Mouse (Mus musculus) liver, embryonic 15.5 days (tissue): ENCODE measurements around the gene Apbb1ip. TPM values are rescaled to one million over a fixed set of nuclear protein-coding genes. Genes with fewer than 3 reads are reported as not detected.
A peak's percentile ranks its signal among the peaks of the same experiment; 100 is the strongest.

ENCODE experiments used
- ATAC-seq: fragments of 200-750 bp; cut with Nextera tagmentation; 2 replicates; pipeline ENCODE4 v1.8.0; 2017; ENCODE audit warnings: moderate number of reproducible peaks, mild to moderate bottlenecking, moderate library complexity; ENCODE audit not compliant: insufficient read depth
- H3K27ac ChIP-seq: fragments of 300-500 bp; sonication (generic); replicated peaks from 2 replicates; pipeline ENCODE4 v1.5.1; 2015; ENCODE audit warnings: mild to moderate bottlenecking, inconsistent platforms
- H3K27me3 ChIP-seq: fragments of 300-500 bp; sonication (generic); 2 replicates; pipeline ENCODE4 v1.6.1; 2015; ENCODE audit warnings: mild to moderate bottlenecking, inconsistent platforms
- H3K36me3 ChIP-seq: fragments of 300-500 bp; sonication (generic); replicated peaks from 2 replicates; pipeline ENCODE4 v1.6.1; 2015; ENCODE audit warnings: moderate library complexity, mild to moderate bottlenecking, inconsistent platforms
- H3K4me1 ChIP-seq: fragments of 300-500 bp; sonication (generic); replicated peaks from 2 replicates; pipeline ENCODE4 v1.6.1; 2015; ENCODE audit warnings: inconsistent platforms
- H3K4me2 ChIP-seq: fragments of 300-500 bp; sonication (generic); 2 replicates; pipeline ENCODE4 v1.6.1; 2015; ENCODE audit warnings: moderate library complexity, mild to moderate bottlenecking, inconsistent platforms
- H3K4me3 ChIP-seq: fragments of 300-500 bp; sonication (generic); replicated peaks from 2 replicates; pipeline ENCODE4 v1.5.1; 2015; ENCODE audit warnings: mild to moderate bottlenecking, inconsistent platforms
- H3K9ac ChIP-seq: fragments of 300-500 bp; sonication (generic); 2 replicates; pipeline ENCODE4 v1.6.1; 2015; ENCODE audit warnings: moderate library complexity, mild to moderate bottlenecking, inconsistent platforms
- H3K9me3 ChIP-seq: fragments of 300-500 bp; sonication (generic); replicated peaks from 2 replicates; pipeline ENCODE4 v1.6.1; 2016; ENCODE audit warnings: inconsistent platforms
- WGBS: fragments of 180-500 bp; shearing (Covaris S2); methylation state at CpG from one replicate; pipeline ENCODE4 v1.1.7; 2015; ENCODE audit warnings: mixed read lengths; ENCODE audit not compliant: insufficient replicate concordance; 5-methylcytosine and 5-hydroxymethylcytosine counted together
- polyA plus RNA-seq: library from polyadenylated mRNA; unstranded; fragments of >200 nt; fragmentation: Nextera tagmentation; extraction: Ambion mirVana; gene quantifications from 2 replicates; pipeline ENCODE4 v1.2.1, GENCODE M21; 2015

Apbb1ip gene
- polyA plus RNA-seq, 1 experiment from 2014 or later = 13.1 TPM

DNA sequence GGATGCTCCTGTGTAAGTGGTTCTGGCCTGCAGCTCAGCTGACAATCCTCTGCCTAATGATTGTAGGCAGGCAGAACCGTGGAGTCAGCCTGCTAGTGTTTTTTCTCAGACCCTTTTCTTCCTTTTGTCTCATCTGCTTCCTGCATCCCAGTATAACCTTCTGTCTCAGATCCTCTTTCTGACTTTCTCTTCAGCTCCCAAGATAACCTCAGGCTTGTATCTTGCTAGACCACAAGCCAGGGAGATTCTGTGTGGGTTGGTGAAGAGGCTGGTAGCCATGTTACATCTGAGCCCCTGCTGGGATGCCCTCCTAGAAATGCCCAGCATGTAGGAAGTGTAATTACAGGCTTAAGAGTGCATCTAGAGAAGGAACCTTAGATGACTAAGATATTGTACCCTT, 16.5 kb downstream of the Apbb1ip start:
- H3K4me1 ChIP-seq = peaks cover 7% of the 10 kb centered on the region; the same call in 1 of the 2 replicates
- no peak overlapping the region for H3K4me3 ChIP-seq
- no peak overlapping the region for H3K9ac ChIP-seq
- no peaks in the 10 kb centered on the region for H3K27me3 ChIP-seq
- no peak overlapping the region for H3K27ac ChIP-seq
- 3% methylated on average over 1 of the region's 1 CpGs for WGBS
- H3K4me2 ChIP-seq = no peak overlapping the region
- H3K9me3 ChIP-seq = no peaks in the 10 kb centered on the region
- H3K36me3 ChIP-seq = peaks cover 6% of the 10 kb centered on the region; the same call in 1 of the 2 replicates
- ATAC-seq = no peak

DNA sequence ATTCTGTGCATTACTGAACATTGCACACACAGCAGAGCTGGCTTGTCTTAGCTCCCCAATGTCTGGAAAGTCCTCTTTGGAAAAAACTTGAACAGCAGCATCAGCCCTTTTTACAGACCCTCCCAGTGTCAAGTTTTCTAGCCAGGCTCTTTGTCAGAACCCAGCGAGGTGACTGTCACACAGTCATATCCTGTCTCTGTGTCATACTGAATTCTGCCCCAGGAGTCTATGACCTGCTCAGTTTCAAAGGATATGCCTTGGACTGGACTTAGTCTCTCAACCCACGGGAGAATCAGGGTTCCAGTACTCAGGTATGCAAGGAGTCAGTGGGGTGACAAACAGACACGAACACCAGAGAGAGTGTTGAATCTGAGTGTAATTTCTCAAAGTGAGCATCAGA, 21.2 kb downstream of the Apbb1ip start:
- 72% methylated on average over 3 of the region's 3 CpGs for WGBS

DNA sequence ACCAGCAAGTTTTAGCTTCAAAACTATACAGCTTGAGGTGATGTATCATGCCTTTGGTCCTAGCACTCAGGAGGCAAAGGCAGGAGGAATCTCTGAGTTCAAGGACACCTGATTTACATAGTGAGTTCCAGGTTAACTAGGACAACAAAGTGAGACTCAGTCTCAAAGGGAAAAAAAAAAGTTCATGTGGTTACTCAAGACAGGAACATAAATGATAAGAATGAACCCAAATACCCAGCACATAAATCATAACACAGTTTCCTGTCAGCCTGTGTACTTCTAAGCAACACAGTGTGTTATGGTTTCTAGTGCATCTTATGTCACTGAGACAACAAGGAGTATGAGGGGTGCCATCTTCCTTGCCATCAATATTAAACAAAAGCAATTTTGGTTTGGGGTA, 22.6 kb downstream of the Apbb1ip start:
- Histone ChIP-seq H3K9ac (no peak overlapping the region), H3K27ac (no peak overlapping the region), H3K9me3 (no peaks in the 10 kb centered on the region), H3K4me3 (no peak overlapping the region), H3K4me1 (no peaks in the 10 kb centered on the region), H3K36me3 (peaks cover 11% of the 10 kb centered on the region), H3K27me3 (no peaks in the 10 kb centered on the region), H3K4me2 (no peak overlapping the region)
- no peak for ATAC-seq

More for the DNA sequence above, 21.2 kb downstream of the Apbb1ip start:
- no peaks in the 10 kb centered on the region for H3K9me3 ChIP-seq
- peaks cover 11% of the 10 kb centered on the region for H3K36me3 ChIP-seq
- no peak for ATAC-seq
- H3K4me2 ChIP-seq = no peak overlapping the region
- no peak overlapping the region for H3K27ac ChIP-seq
- H3K27me3 ChIP-seq = no peaks in the 10 kb centered on the region
- no peak overlapping the region for H3K9ac ChIP-seq
- 0 out of 2 replicates have a peak, but pooled peaks cover 4% of the 10 kb centered on the region for H3K4me1 ChIP-seq
- no peak overlapping the region for H3K4me3 ChIP-seq

- WGBS = 48% methylated on average over 2 of the region's 2 CpGs
- Histone ChIP-seq H3K4me3 (no peak overlapping the region), H3K36me3 (peaks cover 11% of the 10 kb centered on the region), H3K9ac (no peak overlapping the region), H3K4me2 (no peak overlapping the region), H3K9me3 (no peaks in the 10 kb centered on the region), H3K4me1 (peaks cover 3% of the 10 kb centered on the region; the same call in 1 of the 2 replicates), H3K27me3 (no peaks in the 10 kb centered on the region), H3K27ac (no peak overlapping the region)
- no peak for ATAC-seq
These were observed 25.6 kb downstream of the Apbb1ip start for GRCm38 (mm10) chr2:22799430-22800041.

GRCm38 (mm10) chr2:22805589-22805988, 31.7 kb downstream of the Apbb1ip start:
- Histone ChIP-seq H3K4me3 (no peak overlapping the region), H3K36me3 (no peaks in the 10 kb centered on the region), H3K9me3 (no peaks in the 10 kb centered on the region), H3K27ac (0 out of 2 replicates have a peak overlapping the region, but pooled peaks have one; percentile 3), H3K4me1 (peaks cover 8% of the 10 kb centered on the region), H3K9ac (no peak overlapping the region), H3K4me2 (no peak overlapping the region), H3K27me3 (no peaks in the 10 kb centered on the region)
- WGBS = 31% methylated on average over 2 of the region's 2 CpGs
- ATAC-seq = no peak

DNA sequence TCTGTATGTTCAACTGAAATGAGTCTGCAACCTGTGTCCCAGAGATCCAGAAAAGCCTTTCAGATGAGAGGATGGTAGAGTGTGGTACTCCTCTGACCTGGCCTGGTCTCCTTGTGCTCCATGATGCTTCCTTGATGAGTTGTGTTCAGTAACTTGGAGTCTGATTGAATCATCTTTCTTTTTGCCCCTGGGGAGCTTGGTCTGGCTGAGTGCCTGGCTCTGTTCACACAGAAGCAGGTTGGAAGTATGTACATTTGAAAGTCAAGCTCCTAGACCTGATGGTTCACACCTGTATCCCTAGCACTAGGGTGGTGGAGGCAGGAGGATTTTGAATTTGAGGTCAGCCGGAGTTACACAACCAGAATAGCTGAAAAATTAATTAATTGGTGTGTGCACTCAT, 32.7 kb downstream of the Apbb1ip start:
- no peak overlapping the region for H3K4me2 ChIP-seq
- no peaks in the 10 kb centered on the region for H3K9me3 ChIP-seq
- no peak overlapping the region for H3K9ac ChIP-seq
- no peaks in the 10 kb centered on the region for H3K27me3 ChIP-seq
- 64% methylated on average over 1 of the region's 1 CpGs for WGBS
- H3K36me3 ChIP-seq = no peaks in the 10 kb centered on the region
- ATAC-seq = no peak
- H3K4me1 ChIP-seq = peaks cover 8% of the 10 kb centered on the region
- peak overlapping the region; percentile 42 for H3K27ac ChIP-seq
- H3K4me3 ChIP-seq = no peak overlapping the region

GRCm38 (mm10) chr2:22807312-22807711, 33.4 kb downstream of the Apbb1ip start:
- H3K4me1 ChIP-seq = peaks cover 8% of the 10 kb centered on the region
- H3K4me3 ChIP-seq = no peak overlapping the region
- H3K9me3 ChIP-seq = no peaks in the 10 kb centered on the region
- H3K4me2 ChIP-seq = no peak overlapping the region
- H3K27me3 ChIP-seq = no peaks in the 10 kb centered on the region
- H3K27ac ChIP-seq = peak overlapping the region; percentile 42
- no peak; the same call in 1 of the 2 replicates for ATAC-seq
- WGBS = 14% methylated on average over 1 of the region's 1 CpGs
- no peak overlapping the region for H3K9ac ChIP-seq
- H3K36me3 ChIP-seq = no peaks in the 10 kb centered on the region

DNA sequence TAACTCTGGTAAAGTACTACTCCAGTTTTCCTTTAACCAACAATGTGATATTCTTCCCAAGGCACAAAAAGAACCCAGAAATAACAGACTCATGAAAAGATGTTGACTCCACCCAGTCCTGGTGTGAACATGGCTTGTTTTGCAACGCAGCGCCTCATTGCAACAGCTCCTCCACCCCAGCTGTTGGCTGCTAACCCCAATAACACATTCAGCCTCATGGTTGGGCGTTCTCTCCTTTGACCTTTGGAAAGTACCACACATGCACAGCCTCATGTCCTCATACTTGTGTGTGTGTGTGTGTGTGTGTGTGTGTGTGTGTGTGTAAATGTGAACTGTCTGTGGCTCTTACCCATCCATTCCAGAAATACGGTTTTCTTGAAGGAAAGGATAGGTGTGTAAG, 37.0 kb downstream of the Apbb1ip start:
- H3K9me3 ChIP-seq = no peaks in the 10 kb centered on the region
- no peaks in the 10 kb centered on the region for H3K27me3 ChIP-seq
- peaks cover 3% of the 10 kb centered on the region; the same call in 1 of the 2 replicates for H3K4me1 ChIP-seq
- H3K9ac ChIP-seq = no peak overlapping the region
- no peak for ATAC-seq
- H3K4me2 ChIP-seq = no peak overlapping the region
- WGBS = 68% methylated on average over 4 of the region's 4 CpGs
- no peak overlapping the region for H3K27ac ChIP-seq
- no peak overlapping the region for H3K4me3 ChIP-seq
- no peaks in the 10 kb centered on the region for H3K36me3 ChIP-seq

DNA sequence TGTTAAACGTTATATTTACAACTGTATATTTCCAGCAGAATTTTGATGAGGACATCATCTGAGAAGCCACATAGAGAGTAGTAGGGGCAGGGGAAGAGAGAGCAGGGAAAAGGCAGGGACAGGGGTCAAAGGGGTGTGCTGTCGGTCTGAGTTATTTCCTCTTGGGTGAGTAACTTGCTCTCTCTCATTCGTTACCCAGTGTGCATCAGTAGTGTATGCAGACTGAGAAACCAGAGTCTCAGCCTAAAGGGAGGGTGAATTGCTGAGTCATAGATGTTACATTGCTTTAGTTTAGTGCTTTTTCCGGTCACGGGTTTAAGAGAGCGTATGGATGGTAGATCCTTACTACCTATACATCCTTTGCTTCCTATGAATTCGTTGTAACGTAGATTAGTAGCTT, 37.6 kb downstream of the Apbb1ip start:
- H3K27ac ChIP-seq = no peak overlapping the region
- H3K9me3 ChIP-seq = no peaks in the 10 kb centered on the region
- no peak overlapping the region for H3K4me3 ChIP-seq
- H3K4me1 ChIP-seq = no peaks in the 10 kb centered on the region
- H3K27me3 ChIP-seq = no peaks in the 10 kb centered on the region
- WGBS = 63% methylated on average over 8 of the region's 8 CpGs
- ATAC-seq = peak; percentile 60
- H3K9ac ChIP-seq = no peak overlapping the region
- no peaks in the 10 kb centered on the region for H3K36me3 ChIP-seq
- H3K4me2 ChIP-seq = no peak overlapping the region

DNA sequence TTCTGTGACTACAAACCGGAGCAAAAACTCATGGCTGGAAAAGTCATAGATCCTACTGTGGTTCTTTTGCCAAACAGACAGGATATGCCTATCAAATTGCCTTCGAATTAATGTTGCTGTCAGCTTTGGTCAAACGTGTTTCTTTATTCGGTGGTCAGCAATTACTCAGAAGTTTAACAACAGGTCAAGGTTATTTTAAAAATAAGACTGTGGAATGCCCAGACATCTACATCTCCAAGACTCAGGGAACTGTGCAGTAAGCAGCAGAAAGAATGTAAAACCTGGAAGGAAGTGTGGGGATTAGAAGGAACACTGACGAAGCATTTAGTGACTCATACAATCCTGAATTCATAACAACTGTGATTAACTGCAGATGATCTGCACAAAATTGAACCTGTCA, 40.0 kb downstream of the Apbb1ip start:
- no peak overlapping the region for H3K4me2 ChIP-seq
- ATAC-seq = no peak
- H3K27me3 ChIP-seq = no peaks in the 10 kb centered on the region
- no peak overlapping the region for H3K4me3 ChIP-seq
- 64% methylated on average over 5 of the region's 5 CpGs for WGBS
- H3K27ac ChIP-seq = no peak overlapping the region
- no peaks in the 10 kb centered on the region for H3K9me3 ChIP-seq
- H3K36me3 ChIP-seq = 0 out of 2 replicates have a peak, but pooled peaks cover 7% of the 10 kb centered on the region
- no peak overlapping the region for H3K9ac ChIP-seq
- H3K4me1 ChIP-seq = no peaks in the 10 kb centered on the region

DNA sequence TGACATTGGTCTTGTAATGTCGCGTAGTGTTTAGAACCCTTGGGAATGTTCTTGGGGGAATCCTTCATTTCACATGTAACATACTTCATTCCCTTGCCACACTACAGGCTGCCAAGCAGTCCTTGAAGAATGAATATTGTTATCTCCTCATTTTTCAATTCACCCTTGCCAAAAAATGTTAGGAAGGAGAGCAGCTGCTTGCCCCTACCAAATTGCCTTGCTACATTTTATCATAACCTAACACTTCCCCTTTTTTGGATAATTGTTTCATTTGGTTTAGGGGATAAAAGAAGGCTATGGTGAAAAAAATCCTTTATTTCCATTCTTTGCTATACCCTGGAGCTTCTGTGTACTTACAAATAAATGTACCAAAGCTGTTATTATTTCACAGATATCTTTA, 41.8 kb downstream of the Apbb1ip start:
- Histone ChIP-seq H3K9ac (no peak overlapping the region), H3K9me3 (no peaks in the 10 kb centered on the region), H3K27me3 (no peaks in the 10 kb centered on the region), H3K4me2 (no peak overlapping the region), H3K27ac (no peak overlapping the region), H3K4me3 (no peak overlapping the region), H3K4me1 (no peaks in the 10 kb centered on the region), H3K36me3 (0 out of 2 replicates have a peak, but pooled peaks cover 7% of the 10 kb centered on the region)
- no peak for ATAC-seq
- 97% methylated on average over 2 of the region's 2 CpGs for WGBS

GRCm38 (mm10) chr2:22816231-22816630, 42.3 kb downstream of the Apbb1ip start:
- no peak for ATAC-seq
- Histone ChIP-seq H3K4me3 (no peak overlapping the region), H3K9ac (no peak overlapping the region), H3K27ac (no peak overlapping the region), H3K27me3 (no peaks in the 10 kb centered on the region), H3K36me3 (0 out of 2 replicates have a peak, but pooled peaks cover 7% of the 10 kb centered on the region), H3K4me2 (no peak overlapping the region), H3K9me3 (no peaks in the 10 kb centered on the region), H3K4me1 (no peaks in the 10 kb centered on the region)
- 26% methylated on average over 1 of the region's 1 CpGs for WGBS
